Mouse (Mus musculus) lung, adult 2 months (tissue): ENCODE data around the gene Hoxb8. TPM values are rescaled to one million over a fixed set of nuclear protein-coding genes. Genes with fewer than 3 reads are reported as not detected.
A peak's percentile ranks its signal among the peaks of the same experiment; 100 is the strongest.

Experiments
- DNase-seq: peaks from one replicate; pipeline ENCODE4 v3.0.0; 2022
- H3K4me1 ChIP-seq: fragments of 200-500 bp; 2 replicates; pipeline ENCODE4 v1.6.1; 2011; ENCODE audit warnings: low read length; ENCODE audit not compliant: control insufficient read depth, insufficient read depth
- H3K4me3 ChIP-seq: fragments of 200-500 bp; replicated peaks from 2 replicates; pipeline ENCODE3; 2011; ENCODE audit warnings: low read depth, mild to moderate bottlenecking, control low read depth, low read length; ENCODE audit errors: extremely low read depth
- CTCF ChIP-seq: fragments of 200-500 bp; IDR thresholded peaks from 2 replicates; pipeline ENCODE4 v1.5.1; 2011; ENCODE audit warnings: mild to moderate bottlenecking, low read length, control low read depth; ENCODE audit not compliant: insufficient read depth
- POLR2A ChIP-seq: fragments of 200-500 bp; IDR thresholded peaks from 2 replicates; pipeline ENCODE4 v1.6.1; 2011; ENCODE audit warnings: low read depth, mild to moderate bottlenecking, control low read depth, low read length, borderline replicate concordance; ENCODE audit errors: extremely low read depth
- WGBS: fragments of 180-500 bp; shearing (Covaris S2); methylation state at CpG from one replicate; pipeline ENCODE4 v1.1.7; 2018; 5-methylcytosine and 5-hydroxymethylcytosine counted together
- polyA plus RNA-seq: library from polyadenylated mRNA; depleted of rRNA; stranded (reverse); fragments of >200 nt; gene quantifications from 2 replicates; pipeline ENCODE4 v1.2.3, GENCODE M21; 2012

Hoxb8 gene
- polyA plus RNA-seq, 1 experiment, result 0.44 TPM

GRCm38 (mm10) chr11:96284774-96285734 is 3.3 kb downstream of the Hoxb8 start:
- WGBS, result 5% methylated on average over 37 of the region's 37 CpGs
- TF ChIP-seq POLR2A, result no peak
- TF ChIP-seq CTCF, result no peak
- H3K4me3 ChIP-seq, result peak overlapping the region; percentile 37
- DNase-seq, result no peak
- H3K4me1 ChIP-seq, result 0 out of 2 replicates have a peak, but pooled peaks cover 2% of the 10 kb centered on the region

GRCm38 (mm10) chr11:96285771-96286738 is 4.3 kb downstream of the Hoxb8 start, which contains the start of gene Hoxb7:
Gene Hoxb7, plus strand, starts transcription at chr11:96286623.
- TF ChIP-seq CTCF (no peak), POLR2A (no peak)
- H3K4me3 ChIP-seq, result peak within 1 kb of the TSS; percentile 41
- no peak for DNase-seq
- H3K4me1 ChIP-seq, result 0 out of 2 replicates have a peak, but pooled peaks cover 2% of the 10 kb centered on the region
- 4% methylated on average over 43 of the region's 43 CpGs for WGBS

- WGBS, result 3% methylated on average over 55 of the region's 55 CpGs
- no peak for DNase-seq
- Histone ChIP-seq H3K4me1 (0 out of 2 replicates have a peak, but pooled peaks cover 2% of the 10 kb centered on the region), H3K4me3 (peak overlapping the region; percentile 41)
- TF ChIP-seq POLR2A, result no peak
- TF ChIP-seq CTCF, result no peak
These were observed 5.2 kb downstream of the Hoxb8 start for GRCm38 (mm10) chr11:96286739-96287385.

- H3K4me3 ChIP-seq, result no peak overlapping the region
- no peak for TF ChIP-seq CTCF
- TF ChIP-seq POLR2A, result no peak
These were observed 5.7 kb downstream of the Hoxb8 start for GRCm38 (mm10) chr11:96287411-96287810.

GRCm38 (mm10) chr11:96288455-96289221 is 6.9 kb downstream of the Hoxb8 start:
- no peak for DNase-seq
- H3K4me3 ChIP-seq, result no peak overlapping the region
- TF ChIP-seq CTCF, result no peak
- no peak for TF ChIP-seq POLR2A
- no peaks in the 10 kb centered on the region for H3K4me1 ChIP-seq
- 55% methylated on average over 1 of the region's 1 CpGs for WGBS

More at GRCm38 (mm10) chr11:96287411-96287810, 5.7 kb downstream of the Hoxb8 start:
- 0 out of 2 replicates have a peak, but pooled peaks cover 2% of the 10 kb centered on the region for H3K4me1 ChIP-seq
- no peak for DNase-seq
- 23% methylated on average over 9 of the region's 9 CpGs for WGBS

- no peak for DNase-seq
- WGBS, result 54% methylated on average over 21 of the region's 21 CpGs
- no peaks in the 10 kb centered on the region for H3K4me1 ChIP-seq
- TF ChIP-seq POLR2A, result no peak
- TF ChIP-seq CTCF, result no peak
- no peak overlapping the region for H3K4me3 ChIP-seq
These were observed 7.6 kb downstream of the Hoxb8 start for GRCm38 (mm10) chr11:96289293-96289692.

GRCm38 (mm10) chr11:96289837-96290236 is 8.1 kb downstream of the Hoxb8 start:
- Histone ChIP-seq H3K4me1 (peaks cover 3% of the 10 kb centered on the region; the same call in 1 of the 2 replicates), H3K4me3 (no peak overlapping the region)
- TF ChIP-seq CTCF (no peak), POLR2A (no peak)
- no peak for DNase-seq
- WGBS, result 57% methylated on average over 6 of the region's 6 CpGs

- H3K4me1 ChIP-seq, result peaks cover 4% of the 10 kb centered on the region; the same call in 1 of the 2 replicates
- no peak overlapping the region for H3K4me3 ChIP-seq
- WGBS, result 54% methylated on average over 17 of the region's 17 CpGs
- TF ChIP-seq POLR2A (no peak), CTCF (no peak)
- no peak for DNase-seq
These were observed 9.1 kb downstream of the Hoxb8 start for GRCm38 (mm10) chr11:96290705-96291355.
